Mouse (Mus musculus): ENCODE measurements around the gene Lactbl1. TPM values are rescaled to one million over a fixed set of nuclear protein-coding genes. Genes with fewer than 3 reads are reported as not detected.
A peak's percentile ranks its signal among the peaks of the same experiment; 100 is the strongest.

Lactbl1 gene
- polyA plus RNA-seq, 1 experiment from 2014 or later: not detected

DNA sequence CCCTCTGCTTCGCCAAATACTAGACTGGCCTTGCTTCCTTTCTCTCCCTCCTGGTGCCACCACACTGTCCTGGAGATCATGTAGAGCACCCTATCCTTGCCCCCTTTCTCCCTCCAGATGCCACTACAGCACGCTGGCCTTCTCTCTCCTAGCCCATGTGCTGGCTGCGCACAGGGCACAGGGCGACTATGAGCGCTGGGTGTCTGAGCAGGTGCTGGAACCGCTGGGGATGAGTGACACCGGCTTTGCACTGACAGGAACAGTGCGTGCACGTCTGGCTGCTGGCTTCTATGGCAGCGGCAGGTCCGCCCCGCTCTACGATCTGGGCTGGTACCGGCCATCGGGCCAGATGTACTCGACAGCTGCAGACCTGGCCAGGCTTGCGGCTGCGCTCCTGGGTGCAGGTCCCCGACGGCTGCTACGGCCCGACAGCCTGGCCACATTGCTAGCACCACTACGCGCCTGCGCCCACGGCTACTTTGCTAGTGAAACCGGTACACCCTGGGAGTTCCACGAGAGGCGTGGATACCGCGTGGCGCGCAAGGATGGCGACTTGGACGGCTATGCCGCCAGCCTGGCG, 14.7 kb downstream of the Lactbl1 start:
- Histone ChIP-seq H3K4me1 (peaks cover 24% of the 10 kb centered on the region), H3K9me3 (no peaks in the 10 kb centered on the region), H3K36me3 (no peaks in the 10 kb centered on the region), H3K9ac (peak overlapping the region; percentile 75), H3K4me3 (peak overlapping the region; percentile 54), H3K27me3 (peaks cover 46% of the 10 kb centered on the region), H3K4me2 (peak overlapping the region; percentile 80), H3K27ac (no peak overlapping the region)
- ATAC-seq (ENCODE audit: insufficient number of reproducible peaks, insufficient read depth, low FRiP score, low TSS enrichment, low read depth): no peak
- 18% methylated on average over 37 of the region's 37 CpGs for WGBS

DNA sequence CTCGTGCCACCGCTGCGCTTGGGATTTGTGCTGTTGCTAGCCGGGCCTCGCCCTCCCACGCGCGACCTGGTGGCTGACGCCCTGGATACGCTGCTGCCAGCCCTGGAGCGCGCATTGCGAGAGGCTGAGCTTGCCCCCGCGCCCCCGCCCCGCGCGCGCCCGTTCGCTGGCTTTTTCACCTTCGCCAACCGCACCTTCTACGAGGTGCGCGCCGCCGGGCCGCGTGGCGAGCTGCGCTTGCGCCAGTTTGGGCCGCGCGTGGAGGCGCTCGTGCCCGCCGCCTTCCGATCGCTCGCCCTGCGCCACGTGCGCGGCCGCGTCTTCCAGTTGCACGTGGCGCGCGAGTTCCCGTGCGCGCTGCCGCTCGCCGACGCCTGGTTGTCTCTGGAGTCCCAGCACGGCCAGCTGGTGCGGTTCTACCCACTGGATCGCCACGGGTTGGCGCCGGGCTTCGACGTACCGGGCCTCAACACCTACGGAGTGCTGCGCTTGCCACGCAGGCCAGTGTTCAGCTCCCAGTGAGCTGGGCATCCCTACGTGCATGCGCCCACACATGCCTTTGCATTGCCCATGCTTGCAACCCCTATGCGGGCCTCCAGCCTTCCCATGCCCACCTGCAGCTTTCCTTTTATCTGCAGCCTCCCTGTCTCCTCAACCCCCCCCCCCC, 15.3 kb downstream of the Lactbl1 start:
- Histone ChIP-seq H3K4me2 (peak overlapping the region; percentile 80), H3K9me3 (no peaks in the 10 kb centered on the region), H3K9ac (peak overlapping the region; percentile 75), H3K4me3 (peak overlapping the region; percentile 54), H3K27me3 (peaks cover 46% of the 10 kb centered on the region), H3K27ac (no peak overlapping the region), H3K36me3 (no peaks in the 10 kb centered on the region), H3K4me1 (peaks cover 24% of the 10 kb centered on the region)
- WGBS: 2% methylated on average over 76 of the region's 76 CpGs
- peak; percentile 43; the same call in 1 of the 2 replicates for ATAC-seq (ENCODE audit: insufficient number of reproducible peaks, insufficient read depth, low FRiP score, low TSS enrichment, low read depth)

DNA sequence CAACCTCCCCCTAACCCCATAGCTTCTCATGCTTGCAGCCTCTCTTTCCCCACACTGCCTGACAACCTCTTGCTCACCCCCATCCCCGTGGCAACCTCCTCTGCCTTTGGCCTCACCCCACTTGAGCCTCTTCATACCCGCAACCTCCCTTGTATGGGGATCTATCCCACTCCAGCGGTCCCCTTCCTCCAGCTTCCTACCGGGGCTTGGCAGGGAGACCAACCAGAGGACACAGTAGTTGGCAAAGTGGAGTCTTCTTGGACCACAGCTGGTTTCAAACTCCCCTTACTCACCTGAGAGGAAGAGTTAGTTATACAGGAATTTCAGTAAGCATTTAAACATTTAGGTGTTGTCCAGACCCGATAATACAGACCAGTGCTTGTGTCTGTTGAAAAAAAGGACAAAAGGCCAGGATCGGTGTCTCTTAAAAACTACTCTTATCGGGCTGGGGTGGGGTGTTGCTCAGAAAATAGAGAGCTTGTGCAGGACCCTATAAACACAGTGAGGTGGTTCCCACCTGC, 15.9 kb downstream of the Lactbl1 start:
- peaks cover 46% of the 10 kb centered on the region for H3K27me3 ChIP-seq
- peaks cover 24% of the 10 kb centered on the region for H3K4me1 ChIP-seq
- ATAC-seq (ENCODE audit: insufficient number of reproducible peaks, insufficient read depth, low FRiP score, low TSS enrichment, low read depth): no peak
- H3K27ac ChIP-seq: no peak overlapping the region
- WGBS: 32% methylated on average over 7 of the region's 7 CpGs
- no peaks in the 10 kb centered on the region for H3K9me3 ChIP-seq
- no peak overlapping the region for H3K9ac ChIP-seq
- H3K4me2 ChIP-seq: peak overlapping the region; percentile 80
- H3K36me3 ChIP-seq: no peaks in the 10 kb centered on the region
- peak overlapping the region; percentile 54 for H3K4me3 ChIP-seq

DNA sequence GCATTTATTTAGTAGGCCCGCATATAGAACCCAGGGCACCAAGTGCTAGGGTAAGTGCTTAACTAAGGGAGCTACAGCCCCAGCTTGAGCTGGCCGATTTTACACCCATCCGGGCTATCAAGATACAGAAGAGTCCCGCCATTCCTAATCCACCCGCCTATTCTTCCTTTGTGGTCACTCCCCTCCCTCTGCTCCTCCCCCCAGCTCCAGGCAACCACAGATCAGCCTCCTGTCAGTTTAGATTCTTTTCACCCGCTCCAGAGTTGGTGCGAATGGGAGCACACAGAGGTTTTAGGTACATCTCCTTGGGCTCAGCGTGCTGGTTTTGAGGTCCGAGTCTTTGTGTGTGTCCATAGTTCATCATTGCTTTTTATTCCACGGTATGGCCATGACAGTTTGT, 16.5 kb downstream of the Lactbl1 start:
- H3K36me3 ChIP-seq: no peaks in the 10 kb centered on the region
- no peak overlapping the region for H3K27ac ChIP-seq
- H3K4me1 ChIP-seq: peaks cover 24% of the 10 kb centered on the region
- H3K9ac ChIP-seq: no peak overlapping the region
- peak overlapping the region; percentile 11; the same call in 1 of the 2 replicates for H3K4me2 ChIP-seq
- no peak for ATAC-seq (ENCODE audit: insufficient number of reproducible peaks, insufficient read depth, low FRiP score, low TSS enrichment, low read depth)
- H3K9me3 ChIP-seq: no peaks in the 10 kb centered on the region
- H3K4me3 ChIP-seq: no peak overlapping the region
- WGBS: 6% methylated on average over 10 of the region's 10 CpGs
- peaks cover 46% of the 10 kb centered on the region for H3K27me3 ChIP-seq

DNA sequence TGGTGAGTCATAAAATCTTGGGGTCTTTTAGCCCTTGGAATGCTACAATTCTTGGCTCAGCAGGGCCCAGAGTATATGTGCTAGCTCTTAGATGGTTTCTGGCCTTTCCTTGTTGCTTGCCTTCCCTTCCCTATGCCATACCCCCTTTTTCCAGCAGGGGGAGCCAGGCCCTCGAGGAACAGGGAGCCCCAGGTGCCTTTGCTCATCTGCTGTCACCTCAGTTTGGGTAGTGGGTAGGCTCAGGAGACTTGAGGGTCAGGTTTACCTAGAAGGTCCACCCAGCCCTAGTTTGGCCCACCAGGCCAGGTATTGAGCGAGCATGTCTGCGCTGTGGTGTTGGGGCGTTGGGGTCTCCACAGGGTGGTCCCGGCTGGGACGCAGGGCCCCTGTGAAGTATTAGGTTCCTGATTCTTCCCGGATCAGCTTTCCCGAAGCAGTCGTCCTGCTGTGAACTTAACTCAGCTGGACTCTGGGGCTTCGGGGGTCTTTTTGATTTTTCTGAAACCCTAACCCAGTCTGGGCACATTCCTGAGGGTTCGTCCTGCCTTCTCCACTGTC, 26.6 kb downstream of the Lactbl1 start:
- WGBS: 5% methylated on average over 11 of the region's 11 CpGs
- H3K9me3 ChIP-seq: 0 out of 2 replicates have a peak, but pooled peaks cover 7% of the 10 kb centered on the region
- H3K4me3 ChIP-seq: peak overlapping the region; percentile 28
- peaks cover 12% of the 10 kb centered on the region; the same call in 1 of the 2 replicates for H3K36me3 ChIP-seq
- H3K4me1 ChIP-seq: peaks cover 33% of the 10 kb centered on the region
- peak overlapping the region; percentile 57 for H3K4me2 ChIP-seq
- peak; percentile 49; the same call in 1 of the 2 replicates for ATAC-seq (ENCODE audit: insufficient number of reproducible peaks, insufficient read depth, low FRiP score, low TSS enrichment, low read depth)
- peak overlapping the region; percentile 76 for H3K27ac ChIP-seq
- peak overlapping the region; percentile 46 for H3K9ac ChIP-seq
- no peaks in the 10 kb centered on the region for H3K27me3 ChIP-seq

DNA sequence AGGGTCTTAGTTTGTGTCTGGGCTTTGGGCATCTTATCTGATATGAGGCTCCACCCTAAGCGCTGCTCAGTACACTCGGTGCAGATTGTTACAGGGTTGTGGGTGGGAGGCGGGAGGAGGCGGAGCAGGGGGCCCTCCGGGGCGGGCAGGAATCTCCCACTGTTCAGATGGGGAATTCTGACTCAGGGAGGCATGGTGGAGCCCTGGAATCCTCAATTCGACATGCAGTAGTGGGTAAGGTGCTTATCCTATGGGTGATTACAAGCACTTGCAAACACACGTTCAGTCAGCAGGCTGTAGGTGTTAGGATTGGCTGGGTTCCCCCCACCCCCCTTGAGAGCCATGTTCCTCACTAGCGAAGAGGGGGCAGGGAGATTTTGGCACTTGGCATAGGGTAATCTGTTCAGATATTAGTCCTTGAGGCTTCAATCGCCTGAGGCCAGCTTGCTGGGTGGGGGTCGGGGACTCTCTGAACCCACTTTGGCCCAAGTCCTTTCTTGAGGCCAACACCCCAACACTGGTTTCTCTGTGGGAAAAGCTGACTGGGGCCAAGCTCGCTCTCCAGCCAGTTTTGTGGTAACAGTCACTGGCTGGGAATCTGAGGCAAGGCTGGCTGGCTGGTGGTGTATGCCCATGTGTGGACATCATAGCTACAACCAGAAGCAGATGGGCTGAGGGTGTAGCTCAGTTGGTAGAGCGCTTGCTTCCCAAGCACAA, 27.2 kb downstream of the Lactbl1 start:
- no peaks in the 10 kb centered on the region for H3K27me3 ChIP-seq
- 28% methylated on average over 13 of the region's 13 CpGs for WGBS
- H3K27ac ChIP-seq: peak overlapping the region; percentile 76
- peak overlapping the region; percentile 28 for H3K4me3 ChIP-seq
- ATAC-seq (ENCODE audit: insufficient number of reproducible peaks, insufficient read depth, low FRiP score, low TSS enrichment, low read depth): peak; percentile 63; the same call in 1 of the 2 replicates
- 0 out of 2 replicates have a peak, but pooled peaks cover 7% of the 10 kb centered on the region for H3K9me3 ChIP-seq
- H3K4me2 ChIP-seq: peak overlapping the region; percentile 57
- H3K36me3 ChIP-seq: peaks cover 14% of the 10 kb centered on the region
- H3K4me1 ChIP-seq: peaks cover 33% of the 10 kb centered on the region
- H3K9ac ChIP-seq: peak overlapping the region; percentile 46

DNA sequence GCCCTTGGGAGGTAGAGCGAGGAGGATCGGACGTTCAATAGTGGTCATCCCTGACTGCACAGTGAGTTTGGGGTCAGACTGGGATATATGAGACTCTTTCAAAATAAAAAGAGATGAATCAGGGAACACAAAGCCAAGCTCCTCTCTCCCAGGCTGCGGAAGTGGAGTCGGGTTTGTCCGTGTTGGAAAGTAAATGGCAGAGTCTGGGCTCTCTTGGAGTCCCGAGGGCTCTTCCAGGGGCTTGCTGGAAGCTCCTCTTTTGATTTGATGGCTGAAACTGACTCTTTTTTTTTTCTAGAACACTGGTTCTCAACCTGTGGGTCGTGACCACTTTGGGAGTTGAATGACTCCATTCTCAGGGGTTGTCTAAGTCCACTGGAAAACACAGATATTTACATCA, 27.8 kb downstream of the Lactbl1 start:
- no peak overlapping the region for H3K9ac ChIP-seq

DNA sequence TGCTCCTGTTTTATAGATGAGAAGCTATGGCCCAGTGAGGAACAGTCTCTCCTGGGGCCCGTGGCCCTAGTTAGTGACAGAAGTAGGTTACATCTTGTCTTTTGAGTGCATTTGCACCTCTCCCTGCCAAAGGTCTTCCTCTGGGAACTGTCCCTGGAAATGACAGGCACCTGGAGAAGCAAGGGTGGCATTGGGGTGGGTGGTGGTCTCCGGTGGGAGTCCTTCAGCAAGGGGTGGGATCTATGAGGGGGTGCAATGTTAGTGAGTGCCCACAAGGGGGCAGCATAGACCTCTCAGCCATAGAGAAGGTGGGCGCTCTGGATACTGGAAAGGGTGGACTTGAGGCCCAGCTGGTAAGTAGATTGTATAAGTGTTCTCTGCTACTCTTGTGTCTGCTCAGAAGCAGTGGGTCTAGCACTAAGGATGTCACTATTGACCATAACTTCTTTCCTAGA, 29.0 kb downstream of the Lactbl1 start:
- Histone ChIP-seq H3K36me3 (peaks cover 32% of the 10 kb centered on the region), H3K4me2 (no peak overlapping the region), H3K9me3 (0 out of 2 replicates have a peak, but pooled peaks cover 7% of the 10 kb centered on the region), H3K4me1 (peaks cover 33% of the 10 kb centered on the region), H3K27me3 (no peaks in the 10 kb centered on the region), H3K4me3 (no peak overlapping the region), H3K9ac (no peak overlapping the region), H3K27ac (no peak overlapping the region)
- 64% methylated on average over 3 of the region's 3 CpGs for WGBS
- ATAC-seq (ENCODE audit: insufficient number of reproducible peaks, insufficient read depth, low FRiP score, low TSS enrichment, low read depth): no peak

More for the DNA sequence above, 27.8 kb downstream of the Lactbl1 start:
- peak overlapping the region; percentile 57 for H3K4me2 ChIP-seq
- 0 out of 2 replicates have a peak, but pooled peaks cover 7% of the 10 kb centered on the region for H3K9me3 ChIP-seq
- 74% methylated on average over 8 of the region's 8 CpGs for WGBS
- H3K4me3 ChIP-seq: no peak overlapping the region
- peak overlapping the region; percentile 76; the same call in 1 of the 2 replicates for H3K27ac ChIP-seq
- no peaks in the 10 kb centered on the region for H3K27me3 ChIP-seq
- peaks cover 33% of the 10 kb centered on the region for H3K4me1 ChIP-seq
- H3K36me3 ChIP-seq: peaks cover 20% of the 10 kb centered on the region
- ATAC-seq (ENCODE audit: insufficient number of reproducible peaks, insufficient read depth, low FRiP score, low TSS enrichment, low read depth): no peak

DNA sequence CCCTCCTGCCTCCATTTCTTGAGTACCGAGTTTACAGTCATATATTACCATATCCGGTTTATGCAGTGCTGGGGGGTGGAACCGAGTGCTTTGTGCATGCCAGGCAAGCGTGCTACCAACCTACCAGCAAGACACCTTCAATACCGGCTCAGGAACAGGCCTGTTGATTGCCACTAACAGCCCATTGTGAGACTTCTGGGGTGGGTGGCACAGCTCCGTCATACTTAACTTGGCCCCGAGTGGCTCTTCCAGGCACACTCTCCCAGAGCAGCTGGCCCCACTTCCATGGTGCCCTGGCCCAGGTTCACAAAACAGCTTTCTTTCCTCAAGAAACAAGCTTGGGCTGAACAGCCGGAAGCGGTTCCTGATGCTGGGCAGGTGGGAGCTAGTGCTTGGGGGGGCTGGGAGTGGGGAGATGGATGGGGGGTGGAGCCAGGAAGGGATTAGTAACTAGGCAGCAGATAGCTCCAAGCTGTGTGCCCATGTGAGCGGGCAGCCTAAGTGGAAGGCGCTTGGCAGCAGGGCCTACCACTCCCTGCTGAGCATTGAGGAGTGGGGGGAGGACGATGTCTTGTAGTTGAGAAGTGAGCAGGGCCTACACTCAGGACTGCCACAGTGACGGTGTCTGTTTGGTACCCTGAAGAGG, 29.6 kb downstream of the Lactbl1 start:
- ATAC-seq (ENCODE audit: insufficient number of reproducible peaks, insufficient read depth, low FRiP score, low TSS enrichment, low read depth): no peak
- Histone ChIP-seq H3K4me3 (no peak overlapping the region), H3K9ac (no peak overlapping the region), H3K36me3 (peaks cover 38% of the 10 kb centered on the region), H3K27ac (0 out of 2 replicates have a peak overlapping the region, but pooled peaks have one; percentile 33), H3K9me3 (0 out of 2 replicates have a peak, but pooled peaks cover 1% of the 10 kb centered on the region), H3K4me2 (no peak overlapping the region), H3K27me3 (no peaks in the 10 kb centered on the region), H3K4me1 (peaks cover 33% of the 10 kb centered on the region)
- 72% methylated on average over 13 of the region's 13 CpGs for WGBS

DNA sequence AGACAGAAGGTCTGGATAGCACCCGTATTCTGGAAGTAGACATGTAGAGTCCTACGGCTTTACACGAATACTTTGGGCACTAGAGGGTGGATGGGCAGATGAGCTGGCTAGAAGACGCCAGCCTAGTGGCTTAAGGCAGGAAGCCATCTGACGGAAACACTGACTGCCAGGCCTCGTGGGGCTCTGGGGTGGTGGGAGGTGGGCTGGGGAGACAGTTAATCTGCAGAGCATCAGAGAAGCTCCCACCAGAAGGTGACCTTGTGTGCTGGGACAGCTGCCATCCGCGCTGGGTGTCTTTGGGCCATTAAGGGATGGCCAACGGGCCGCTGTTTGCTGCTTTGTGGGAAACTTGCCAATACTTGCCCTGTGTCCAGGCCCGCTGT, 30.1 kb downstream of the Lactbl1 start:
- Histone ChIP-seq H3K4me3 (no peak overlapping the region), H3K27me3 (no peaks in the 10 kb centered on the region), H3K9me3 (no peaks in the 10 kb centered on the region), H3K27ac (peak overlapping the region; percentile 33; the same call in 1 of the 2 replicates), H3K4me1 (peaks cover 33% of the 10 kb centered on the region), H3K9ac (no peak overlapping the region), H3K36me3 (peaks cover 43% of the 10 kb centered on the region), H3K4me2 (no peak overlapping the region)
- WGBS: 71% methylated on average over 11 of the region's 11 CpGs
- ATAC-seq (ENCODE audit: insufficient number of reproducible peaks, insufficient read depth, low FRiP score, low TSS enrichment, low read depth): no peak
